Mouse (Mus musculus) heart, postnatal 0 days (tissue): ENCODE results near the gene Mup21. TPM values are rescaled to one million over a fixed set of nuclear protein-coding genes. Genes with fewer than 3 reads are reported as not detected.
A peak's percentile ranks its signal among the peaks of the same experiment; 100 is the strongest.
"Not testable (repeated sequence)": the region's sequence is repeated elsewhere in the genome, so short reads cannot be mapped to it uniquely, and the experiment has no call there.

Experiments used
- ATAC-seq: fragments of 200-750 bp; cut with Nextera tagmentation; 2 replicates; pipeline ENCODE4 v1.8.0; 2017; ENCODE audit warnings: low read depth, moderate number of reproducible peaks, moderate library complexity; ENCODE audit not compliant: insufficient read depth
- DNase-seq: peaks from one replicate; pipeline ENCODE4 v3.0.0-alpha.2; 2016; ENCODE audit warnings: low spot score
- H3K27ac ChIP-seq: fragments of 300-500 bp; sonication (generic); 2 replicates; pipeline ENCODE4 v1.5.1; 2014; ENCODE audit warnings: low read depth, mild to moderate bottlenecking
- H3K27me3 ChIP-seq: fragments of 300-500 bp; sonication (generic); 2 replicates; pipeline ENCODE4 v1.6.1; 2014; ENCODE audit warnings: low read length, mixed read lengths; ENCODE audit not compliant: control insufficient read depth, insufficient read depth
- H3K36me3 ChIP-seq: fragments of 300-500 bp; sonication (generic); replicated peaks from 2 replicates; pipeline ENCODE4 v1.6.1; 2014; ENCODE audit warnings: low read length, mixed read lengths; ENCODE audit not compliant: control insufficient read depth, insufficient read depth
- H3K4me1 ChIP-seq: fragments of 300-500 bp; sonication (generic); 2 replicates; pipeline ENCODE4 v1.6.1; 2014; ENCODE audit warnings: antibody characterized with exemption; ENCODE audit not compliant: control insufficient read depth, insufficient read depth
- H3K4me2 ChIP-seq: fragments of 300-500 bp; sonication (generic); 2 replicates; pipeline ENCODE4 v1.6.1; 2014; ENCODE audit warnings: low read depth, mild to moderate bottlenecking, low read length, moderate library complexity
- H3K4me3 ChIP-seq: fragments of 300-500 bp; sonication (generic); 2 replicates; pipeline ENCODE4 v1.5.1; 2014; ENCODE audit warnings: low read depth, low read length
- H3K9ac ChIP-seq: fragments of 300-500 bp; sonication (generic); replicated peaks from 2 replicates; pipeline ENCODE4 v1.6.1; 2014; ENCODE audit warnings: low read depth, low read length, mixed read lengths
- H3K9me3 ChIP-seq: fragments of 300-500 bp; sonication (generic); replicated peaks from 2 replicates; pipeline ENCODE4 v1.6.1; 2016; ENCODE audit warnings: low read length; ENCODE audit not compliant: control insufficient read depth
- CTCF ChIP-seq: IDR thresholded peaks from 2 replicates; pipeline ENCODE4 v1.5.1; 2016; ENCODE audit warnings: antibody characterized with exemption, control low read depth, low read depth
- EP300 ChIP-seq: IDR thresholded peaks from 2 replicates; pipeline ENCODE4 v1.6.1; 2016; ENCODE audit warnings: antibody characterized with exemption, low read depth
- WGBS: fragments of 180-500 bp; shearing (Covaris S2); extraction: QIAGEN DNeasy Blood & Tissue Kit; methylation state at CpG from one replicate; pipeline ENCODE4 v1.1.7; 2014; 5-methylcytosine and 5-hydroxymethylcytosine counted together
- polyA plus RNA-seq: library from polyadenylated mRNA; unstranded; fragments of >200 nt; fragmentation: Nextera tagmentation; extraction: Ambion mirVana; gene quantifications from 2 replicates; pipeline ENCODE4 v1.2.1, GENCODE M21; 2015
- total RNA-seq: library from RNA; depleted of rRNA; stranded (reverse); fragments of >200 nt; gene quantifications from 2 replicates; pipeline ENCODE4 v1.2.3, GENCODE M21; 2014; ENCODE audit warnings: low replicate concordance; rRNA removed

Gene Mup21
- total and polyA plus RNA-seq, 2 experiments from 2014 or later, result not detected

DNA sequence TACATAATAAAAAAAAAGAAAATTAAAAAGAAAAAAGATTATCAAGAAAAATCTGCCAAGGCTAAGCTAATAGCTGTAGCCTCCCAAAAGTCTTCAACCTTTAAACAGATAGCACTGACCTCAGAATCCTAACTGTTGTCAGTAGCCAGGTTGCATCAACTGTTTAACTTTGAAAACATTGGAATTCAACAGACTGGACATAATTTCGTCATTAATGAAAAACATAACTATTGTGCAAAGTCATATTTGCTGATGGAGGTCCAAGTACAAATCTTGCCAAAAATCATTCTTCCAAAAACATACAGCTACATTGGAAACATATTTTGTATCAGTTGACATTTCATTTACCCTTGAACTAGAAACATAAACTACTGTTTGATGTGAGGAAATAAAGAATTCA, 7.7 kb upstream of the Mup21 start:
- WGBS, result 44% methylated on average over 1 of the region's 1 CpGs
- H3K9me3 ChIP-seq, result no peaks in the 10 kb centered on the region

GRCm38 (mm10) chr4:62133706-62134105, 17.0 kb downstream of the Mup21 start:
- no peak for ATAC-seq
- WGBS, result 56% methylated on average over 7 of the region's 7 CpGs
- no peaks in the 10 kb centered on the region for H3K36me3 ChIP-seq
- DNase-seq, result no peak
- no peaks in the 10 kb centered on the region for H3K27me3 ChIP-seq
- no peaks in the 10 kb centered on the region; the same call in 1 of the 2 replicates for H3K9me3 ChIP-seq
- H3K4me3 ChIP-seq, result no peak overlapping the region
- H3K4me2 ChIP-seq, result no peak overlapping the region
- TF ChIP-seq CTCF, result no peak; the same call in 1 of the 2 replicates
- no peak for TF ChIP-seq EP300
- H3K9ac ChIP-seq, result no peak overlapping the region
- H3K27ac ChIP-seq, result no peak overlapping the region
- H3K4me1 ChIP-seq, result no peaks in the 10 kb centered on the region

More for the DNA sequence above, 7.7 kb upstream of the Mup21 start:
- Histone ChIP-seq H3K4me1 (no peaks in the 10 kb centered on the region), H3K27me3 (no peaks in the 10 kb centered on the region), H3K27ac (no peak overlapping the region), H3K36me3 (no peaks in the 10 kb centered on the region), H3K4me2 (no peak overlapping the region), H3K4me3 (no peak overlapping the region), H3K9ac (no peak overlapping the region)
- TF ChIP-seq EP300, result no peak
- no peak for TF ChIP-seq CTCF
- no peak for DNase-seq
- no peak for ATAC-seq

DNA sequence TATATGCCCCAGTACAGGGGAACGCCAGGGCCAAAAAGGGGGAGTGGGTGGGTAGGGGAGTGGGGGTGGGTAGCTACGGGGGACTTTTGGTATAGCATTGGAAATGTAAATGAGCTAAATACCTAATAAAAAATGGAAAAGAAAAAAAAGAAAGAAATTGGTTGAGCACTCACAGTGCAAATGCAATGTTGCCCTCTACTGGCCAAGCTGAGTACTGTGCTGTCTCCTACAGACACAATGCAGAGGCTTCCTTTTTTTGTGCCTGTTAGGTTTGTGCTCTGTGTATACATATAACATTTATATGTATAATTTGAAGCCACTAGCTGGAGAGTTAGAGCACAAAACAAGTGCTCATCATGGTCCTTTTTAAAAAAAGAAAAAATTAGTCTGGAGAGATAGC, 47.3 kb downstream of the Mup21 start:
- ATAC-seq, H3K9ac ChIP-seq, H3K4me1 ChIP-seq, H3K9me3 ChIP-seq, H3K36me3 ChIP-seq, H3K27me3 ChIP-seq, H3K4me2 ChIP-seq, DNase-seq, H3K4me3 ChIP-seq, H3K27ac ChIP-seq: not testable (repeated sequence)
- 63% methylated on average over 1 of the region's 2 CpGs for WGBS
- peak; percentile 40 for TF ChIP-seq CTCF

Other genes with a start within 250 kb of the Mup21 start
- gene Mup20, start 96.7 kb downstream of the Mup21 start, total RNA-seq, result not detected in 2 replicates
- gene Mup20, start 96.7 kb downstream of the Mup21 start, polyA plus RNA-seq, result not detected in 2 replicates
- gene Mup3, start 63.5 kb downstream of the Mup21 start, total RNA-seq, result not detected in 2 replicates
- gene Mup3, start 63.5 kb downstream of the Mup21 start, polyA plus RNA-seq, result not detected in 2 replicates
- gene Zfp37, start 80.2 kb upstream of the Mup21 start, total RNA-seq, result 4.5 and 9.5 TPM in 2 replicates
- 2.8 TPM in 2 replicates for gene Zfp37, start 80.2 kb upstream of the Mup21 start, polyA plus RNA-seq
- 31.4 and 33.2 TPM in 2 replicates for gene Slc31a2, start 111.7 kb upstream of the Mup21 start, total RNA-seq
- 15.6 and 16.7 TPM in 2 replicates for gene Slc31a2, start 111.7 kb upstream of the Mup21 start, polyA plus RNA-seq
- 18.7 and 34.3 TPM in 2 replicates for gene Fkbp15, start 209.7 kb upstream of the Mup21 start, total RNA-seq
- 11.1 and 11.8 TPM in 2 replicates for gene Fkbp15, start 209.7 kb upstream of the Mup21 start, polyA plus RNA-seq
- 15.9 and 17.8 TPM in 2 replicates for gene Slc31a1, start 209.9 kb upstream of the Mup21 start, total RNA-seq
- 35.0 and 35.1 TPM in 2 replicates for gene Slc31a1, start 209.9 kb upstream of the Mup21 start, polyA plus RNA-seq